Mouse (Mus musculus): Measurements from ENCODE around the gene Spint3.

The Spint3 gene

GRCm38 (mm10) chr2:164558991-164559645, 14.1 kb downstream of the Spint3 start:
- in situ Hi-C loops (cut with MboI; ENCODE audit: low pct_unique_long_range_greater_than_20kb in 1 of 2, low sequenced_read_pairs in 2 of 2, unreplicated experiment in 1 of 2): no loop called here

- in situ Hi-C loops (cut with MboI; ENCODE audit: low pct_unique_long_range_greater_than_20kb in 1 of 2, low sequenced_read_pairs in 2 of 2, unreplicated experiment in 1 of 2): no loop called here
These were observed 14.8 kb downstream of the Spint3 start for GRCm38 (mm10) chr2:164558426-164558825.

GRCm38 (mm10) chr2:164551502-164551901, 21.8 kb downstream of the Spint3 start:
- in situ Hi-C loops (cut with MboI; ENCODE audit: low pct_unique_long_range_greater_than_20kb in 1 of 2, low sequenced_read_pairs in 2 of 2, unreplicated experiment in 1 of 2): no loop called here

- in situ Hi-C loops (cut with MboI; ENCODE audit: low pct_unique_long_range_greater_than_20kb in 1 of 2, low sequenced_read_pairs in 2 of 2, unreplicated experiment in 1 of 2): no loop called here
These were observed 22.4 kb downstream of the Spint3 start for GRCm38 (mm10) chr2:164550895-164551269.

- in situ Hi-C loops (cut with MboI; ENCODE audit: low pct_unique_long_range_greater_than_20kb in 1 of 2, low sequenced_read_pairs in 2 of 2, unreplicated experiment in 1 of 2): no loop called here
These were observed 23.0 kb downstream of the Spint3 start for GRCm38 (mm10) chr2:164549963-164550894.

- in situ Hi-C loops (cut with MboI; ENCODE audit: low pct_unique_long_range_greater_than_20kb in 1 of 2, low sequenced_read_pairs in 2 of 2, unreplicated experiment in 1 of 2): no loop called here
These were observed 23.9 kb downstream of the Spint3 start for GRCm38 (mm10) chr2:164549338-164549737.

GRCm38 (mm10) chr2:164544454-164545097, 28.7 kb downstream of the Spint3 start:
- in situ Hi-C loops (cut with MboI; ENCODE audit: low pct_unique_long_range_greater_than_20kb in 1 of 2, low sequenced_read_pairs in 2 of 2, unreplicated experiment in 1 of 2): no loop called here

- in situ Hi-C loops (cut with MboI; ENCODE audit: low pct_unique_long_range_greater_than_20kb in 1 of 2, low sequenced_read_pairs in 2 of 2, unreplicated experiment in 1 of 2): no loop called here
These were observed 29.5 kb downstream of the Spint3 start for GRCm38 (mm10) chr2:164543745-164544144.

GRCm38 (mm10) chr2:164542598-164542997, 30.7 kb downstream of the Spint3 start:
- in situ Hi-C loops (cut with MboI; ENCODE audit: low pct_unique_long_range_greater_than_20kb in 1 of 2, low sequenced_read_pairs in 2 of 2, unreplicated experiment in 1 of 2): no loop called here

- in situ Hi-C loops (cut with MboI; ENCODE audit: low pct_unique_long_range_greater_than_20kb in 1 of 2, low sequenced_read_pairs in 2 of 2, unreplicated experiment in 1 of 2): no loop called here
These were observed 31.1 kb downstream of the Spint3 start for GRCm38 (mm10) chr2:164542132-164542531.

- in situ Hi-C loops (cut with MboI; ENCODE audit: low pct_unique_long_range_greater_than_20kb in 1 of 2, low sequenced_read_pairs in 2 of 2, unreplicated experiment in 1 of 2): no loop called here
These were observed 32.4 kb downstream of the Spint3 start for GRCm38 (mm10) chr2:164540652-164541427.

GRCm38 (mm10) chr2:164537003-164537402, 36.3 kb downstream of the Spint3 start:
- in situ Hi-C loops (cut with MboI; ENCODE audit: low pct_unique_long_range_greater_than_20kb in 1 of 2, low sequenced_read_pairs in 2 of 2, unreplicated experiment in 1 of 2): no loop called here

GRCm38 (mm10) chr2:164534315-164534714, 38.9 kb downstream of the Spint3 start:
- in situ Hi-C loops (cut with MboI; ENCODE audit: low pct_unique_long_range_greater_than_20kb in 1 of 2, low sequenced_read_pairs in 2 of 2, unreplicated experiment in 1 of 2): loop anchor here in 1 of 2 experiments (5.0 kb wide), 1 partner anchor 33 kb away; no protein-coding TSS in a partner anchor

GRCm38 (mm10) chr2:164531169-164531568, 42.1 kb downstream of the Spint3 start:
- in situ Hi-C loops (cut with MboI; ENCODE audit: low pct_unique_long_range_greater_than_20kb in 1 of 2, low sequenced_read_pairs in 2 of 2, unreplicated experiment in 1 of 2): loop anchor here in 1 of 2 experiments (5.0 kb wide), 1 partner anchor 36 kb away; no protein-coding TSS in a partner anchor

GRCm38 (mm10) chr2:164528557-164528956, 44.7 kb downstream of the Spint3 start:
- in situ Hi-C loops (cut with MboI; ENCODE audit: low pct_unique_long_range_greater_than_20kb in 1 of 2, low sequenced_read_pairs in 2 of 2, unreplicated experiment in 1 of 2): no loop called here

GRCm38 (mm10) chr2:164523301-164523773, 49.9 kb downstream of the Spint3 start:
- in situ Hi-C loops (cut with MboI; ENCODE audit: low pct_unique_long_range_greater_than_20kb in 1 of 2, low sequenced_read_pairs in 2 of 2, unreplicated experiment in 1 of 2): no loop called here

GRCm38 (mm10) chr2:164522280-164522679, 51.0 kb downstream of the Spint3 start:
- in situ Hi-C loops (cut with MboI; ENCODE audit: low pct_unique_long_range_greater_than_20kb in 1 of 2, low sequenced_read_pairs in 2 of 2, unreplicated experiment in 1 of 2): no loop called here

GRCm38 (mm10) chr2:164521841-164522240, 51.4 kb downstream of the Spint3 start:
- in situ Hi-C loops (cut with MboI; ENCODE audit: low pct_unique_long_range_greater_than_20kb in 1 of 2, low sequenced_read_pairs in 2 of 2, unreplicated experiment in 1 of 2): no loop called here

Measured in mouse embryonic stem cell (cell line).